In genomic region chr17:34448473-34449041, GRCm38 (mm10) we compare ENCODE assay signal across 33 mouse cellular contexts. TPM values are rescaled to one million over a fixed set of nuclear protein-coding genes. Genes with fewer than 3 reads are reported as not detected.
A peak's percentile ranks its signal among the peaks of the same experiment; 100 is the strongest.
DNase-seq lines count a peak whose midpoint lies in the region; ATAC-seq and TF ChIP-seq lines count a peak whose summit lies in the region.
"Had no signal": no experiment of that assay in that cellular context is flagged by ENCODE, and none has a peak within 500 bp of the region (broad histone marks: within the 10 kb centered on the region; RNA-seq: fewer than 3 reads in every experiment).

No protein-coding gene starts in this region.

- H3K4me3 ChIP-seq in intestine, embryonic 15.5 days (replicated peaks): no peak overlapping the region
- H3K4me3 ChIP-seq in liver, embryonic 14.5 days (ENCODE audit: insufficient read depth in 1 of 2, low read depth in 2 of 2, low read length in 2 of 2): no peak overlapping the region
- no peak overlapping the region for H3K4me3 ChIP-seq in stomach, embryonic 14.5 days (ENCODE audit: low read depth, low read length)
- H3K4me3 ChIP-seq in layer of hippocampus, adult 2 months: no peak overlapping the region
- H3K4me3 ChIP-seq: forebrain, embryonic 10.5 days; heart, embryonic 10.5 days; midbrain, embryonic 12.5 days; myocyte; neural tube, embryonic 15.5 days had no signal

- no peak for TF ChIP-seq CTCF in liver, embryonic 14.5 days (IDR thresholded peaks at IDR 0.05; ENCODE audit: low read depth)
- TF ChIP-seq CTCF in layer of hippocampus, adult 2 months (conservative IDR thresholded peaks at IDR 0.05): no peak

- H3K9ac ChIP-seq in intestine, embryonic 15.5 days: no peak overlapping the region
- peak overlapping the region; percentile 31; the same call in 1 of the 2 replicates for H3K9ac ChIP-seq in liver, embryonic 14.5 days (replicated peaks)
- no peak overlapping the region for H3K9ac ChIP-seq in stomach, embryonic 14.5 days (replicated peaks; ENCODE audit: low read depth, low read length)
- H3K9ac ChIP-seq: hindbrain, embryonic 14.5 days; midbrain, embryonic 12.5 days; neural tube, embryonic 15.5 days had no signal

- no peak for TF ChIP-seq EP300 in liver, embryonic 14.5 days (IDR thresholded peaks at IDR 0.05; ENCODE audit: low read depth)

- peak; percentile 19 for DNase-seq in c-Kit-positive CD71-positive TER-119-positive erythroid progenitor cells, embryonic 14.5 days (ENCODE audit: low spot score)
- no peak for DNase-seq in liver, embryonic 14.5 days (ENCODE audit: low read depth in 3 of 3, low spot score in 3 of 3)
- no peak for DNase-seq in layer of hippocampus, adult 2 months (ENCODE audit: low spot score in 2 of 2)
- no peak for DNase-seq in layer of hippocampus, postnatal 36 days
- no peak for DNase-seq in kidney, adult 11 months
- DNase-seq: adrenal gland, postnatal 14 days; cerebellum, adult 11 months; cerebellum, postnatal 14 days; embryo, embryonic 11 days; kidney, adult 9 months; kidney, postnatal 36 days; layer of hippocampus, adult 9-11 months; lung, adult 2 months; lung, postnatal 36 days; right cerebral cortex, postnatal 14 days; thymus, postnatal 25 days had no signal

- peak overlapping the region; percentile 31; the same call in 1 of the 2 replicates for H3K4me2 ChIP-seq in intestine, embryonic 15.5 days (replicated peaks)
- H3K4me2 ChIP-seq in liver, embryonic 14.5 days (ENCODE audit: low read depth): peak overlapping the region; percentile 43
- no peak overlapping the region for H3K4me2 ChIP-seq in stomach, embryonic 14.5 days (replicated peaks; ENCODE audit: low read depth, low read length)
- H3K4me2 ChIP-seq: hindbrain, embryonic 14.5 days; midbrain, embryonic 12.5 days; neural tube, embryonic 15.5 days had no signal

- peak; percentile 93 for ATAC-seq in intestine, embryonic 15.5 days
- ATAC-seq in liver, embryonic 14.5 days (ENCODE audit: insufficient read depth): peak; percentile 71
- peak; percentile 76 for ATAC-seq in stomach, embryonic 14.5 days (ENCODE audit: insufficient number of reproducible peaks, insufficient read depth, low FRiP score, low read depth)
- ATAC-seq: activated CD4-positive, CD25-positive, alpha-beta regulatory T cell, adult 4 months; Patski had no signal

- WGBS in intestine, embryonic 15.5 days: 36% methylated on average over 6 of the region's 6 CpGs
- 6% methylated on average over 6 of the region's 6 CpGs for WGBS in liver, embryonic 14.5 days (ENCODE audit: insufficient replicate concordance)
- WGBS in stomach, embryonic 14.5 days: 33% methylated on average over 6 of the region's 6 CpGs

- H3K4me1 ChIP-seq in intestine, embryonic 15.5 days (replicated peaks): no peaks in the 10 kb centered on the region
- peaks cover 0 to 10% of the 10 kb centered on the region in 2 experiments; a peak in 3 of 4 replicates for H3K4me1 ChIP-seq in liver, embryonic 14.5 days (replicated peaks; ENCODE audit: control insufficient read depth in 2 of 2, insufficient read depth in 2 of 2, low read length in 1 of 2)
- H3K4me1 ChIP-seq in stomach, embryonic 14.5 days (ENCODE audit: control insufficient read depth, insufficient read depth, low read length): no peaks in the 10 kb centered on the region
- H3K4me1 ChIP-seq: midbrain, embryonic 12.5 days; neural tube, embryonic 15.5 days had no signal

- H3K36me3 ChIP-seq in intestine, embryonic 15.5 days: no peaks in the 10 kb centered on the region
- no peaks in the 10 kb centered on the region for H3K36me3 ChIP-seq in liver, embryonic 14.5 days (replicated peaks; ENCODE audit: control insufficient read depth, insufficient read depth, low read depth)
- H3K36me3 ChIP-seq in stomach, embryonic 14.5 days (ENCODE audit: control insufficient read depth, insufficient read depth, low read length): no peaks in the 10 kb centered on the region
- H3K36me3 ChIP-seq: forebrain, embryonic 10.5 days; heart, embryonic 10.5 days; midbrain, embryonic 12.5 days; neural tube, embryonic 15.5 days had no signal

- H3K27me3 ChIP-seq in intestine, embryonic 15.5 days (replicated peaks): no peaks in the 10 kb centered on the region
- H3K27me3 ChIP-seq in liver, embryonic 14.5 days (ENCODE audit: control insufficient read depth, insufficient read depth, low read length): no peaks in the 10 kb centered on the region
- no peaks in the 10 kb centered on the region for H3K27me3 ChIP-seq in stomach, embryonic 14.5 days (ENCODE audit: control insufficient read depth, insufficient read depth, low read length)
- H3K27me3 ChIP-seq: midbrain, embryonic 12.5 days; neural tube, embryonic 15.5 days had no signal

- H3K9me3 ChIP-seq in intestine, embryonic 15.5 days: no peaks in the 10 kb centered on the region
- no peaks in the 10 kb centered on the region for H3K9me3 ChIP-seq in liver, embryonic 14.5 days (ENCODE audit: control insufficient read depth, low read length)
- no peaks in the 10 kb centered on the region for H3K9me3 ChIP-seq in stomach, embryonic 14.5 days (ENCODE audit: control insufficient read depth, low read depth, low read length)
- H3K9me3 ChIP-seq: forebrain, embryonic 10.5 days; heart, embryonic 10.5 days; midbrain, embryonic 12.5 days; neural tube, embryonic 15.5 days had no signal

- peak overlapping the region; percentile 60 for H3K27ac ChIP-seq in intestine, embryonic 15.5 days
- no peak overlapping the region for H3K27ac ChIP-seq in liver, embryonic 14.5 days
- peak overlapping the region; percentile 11; the same call in 1 of the 2 replicates for H3K27ac ChIP-seq in stomach, embryonic 14.5 days (ENCODE audit: low read length)
- no peak overlapping the region for H3K27ac ChIP-seq in layer of hippocampus, adult 2 months
- H3K27ac ChIP-seq: forebrain, embryonic 10.5 days; heart, embryonic 10.5 days; hindbrain, embryonic 14.5 days; midbrain, embryonic 12.5 days; neural tube, embryonic 15.5 days had no signal

RNA-seq across cellular contexts. Expression of gene Btnl4, which starts 28.6 kb away (rescaled TPM):
- polyA plus RNA-seq in intestine, embryonic 15.5 days (2015; fragmentation: Nextera tagmentation; extraction: Ambion mirVana): 12.7 and 13.6 TPM in 2 replicates
- not detected in 2 replicates for polyA plus RNA-seq in liver, embryonic 14.5 days (2012; rRNA removed)
- polyA plus RNA-seq in liver, embryonic 14.5 days (2014; fragmentation: Nextera tagmentation; extraction: Ambion mirVana): not detected in 2 replicates
- polyA plus RNA-seq in stomach, embryonic 14.5 days (2014; fragmentation: Nextera tagmentation; extraction: Ambion mirVana): 0.18 TPM in 1 of 2 replicates, not detected in the other
- total RNA-seq in layer of hippocampus, adult 2 months (2021): not detected
- total RNA-seq in layer of hippocampus, postnatal 36 days (2021): not detected
- total RNA-seq: adrenal gland, postnatal 14 days; gastrocnemius, adult 18-20 months; gastrocnemius, postnatal 4 days had no signal
- polyA plus RNA-seq: activated CD4-positive, CD25-positive, alpha-beta regulatory T cell, adult 4 months; brain, embryonic 14.5 days; C2C12; embryonic facial prominence, embryonic 14.5 days; forebrain, embryonic 10.5 days; heart, embryonic 10.5 days; heart, postnatal 0 days; hindbrain, embryonic 14.5 days; limb, embryonic 11.5 days; lung, adult 2 months; midbrain, embryonic 12.5 days; myocyte; neural tube, embryonic 15.5 days; Patski had no signal

RNA-seq across cellular contexts. Expression of gene BC051142, which starts 49.9 kb away (rescaled TPM):
- polyA plus RNA-seq in intestine, embryonic 15.5 days (2015; fragmentation: Nextera tagmentation; extraction: Ambion mirVana): 0.34 and 0.59 TPM in 2 replicates
- 0.03 and 0.17 TPM in 2 replicates for polyA plus RNA-seq in liver, embryonic 14.5 days (2012; rRNA removed)
- polyA plus RNA-seq in liver, embryonic 14.5 days (2014; fragmentation: Nextera tagmentation; extraction: Ambion mirVana): 0.08 and 0.66 TPM in 2 replicates
- 0.85 and 1.2 TPM in 2 replicates for polyA plus RNA-seq in stomach, embryonic 14.5 days (2014; fragmentation: Nextera tagmentation; extraction: Ambion mirVana)
- 1 to 10 TPM; 4.1 to 7.2 TPM for total RNA-seq in layer of hippocampus, adult 2 months (2021)
- total RNA-seq in layer of hippocampus, postnatal 36 days (2021): 1 to 10 TPM; 2.3 to 3.6 TPM
- total RNA-seq: gastrocnemius, adult 18-20 months had no signal
- polyA plus RNA-seq: C2C12, myocyte, Patski had no signal

Comparison
In these comparisons a context has a peak if more than half of its experiments do, and no peak if none do; other contexts are left out.
1. H3K27ac ChIP-seq: peak in intestine, embryonic 15.5 days (single experiment) and stomach, embryonic 14.5 days (single experiment); none in liver, embryonic 14.5 days (single experiment) and layer of hippocampus, adult 2 months (single experiment).
2. RNA of gene Btnl4, which starts 28.6 kb away (polyA plus RNA-seq): 12.7 to 13.6 TPM in intestine, embryonic 15.5 days; 0.18 TPM in stomach, embryonic 14.5 days and not detected in liver, embryonic 14.5 days; every median in the first group is over 10 times any median in the second.
3. Peak in every context shown above with its lines, with median percentiles within 50 percentile points of each other: ATAC-seq.